Comparison of ENCODE assay signal across 12 mouse cellular contexts in genomic region chr17:72966091-72966531, GRCm38 (mm10). TPM values are rescaled to one million over a fixed set of nuclear protein-coding genes. Genes with fewer than 3 reads are reported as not detected.
A peak's percentile ranks its signal among the peaks of the same experiment; 100 is the strongest.
DNase-seq lines count a peak whose midpoint lies in the region; ATAC-seq lines count a peak whose summit lies in the region.
"Had no signal": no experiment of that assay in that cellular context is flagged by ENCODE, and none has a peak within 500 bp of the region (broad histone marks: within the 10 kb centered on the region; RNA-seq: fewer than 3 reads in every experiment).

No protein-coding gene starts in this region.

- WGBS in heart, embryonic 11.5 days (ENCODE audit: insufficient replicate concordance) = 31% methylated on average over 5 of the region's 5 CpGs
- WGBS in forebrain, embryonic 16.5 days = 50% methylated on average over 5 of the region's 5 CpGs
- 68% methylated on average over 5 of the region's 5 CpGs for WGBS in midbrain, embryonic 10.5 days

- no peak overlapping the region for H3K4me2 ChIP-seq in heart, embryonic 11.5 days
- H3K4me2 ChIP-seq in forebrain, embryonic 16.5 days (ENCODE audit: low read length) = no peak overlapping the region
- H3K4me2 ChIP-seq: liver, embryonic 15.5 days had no signal

- H3K9me3 ChIP-seq in heart, embryonic 11.5 days (replicated peaks; ENCODE audit: control insufficient read depth, low read length) = no peaks in the 10 kb centered on the region
- H3K9me3 ChIP-seq in forebrain, embryonic 16.5 days (ENCODE audit: control insufficient read depth, low read length) = no peaks in the 10 kb centered on the region
- H3K9me3 ChIP-seq in midbrain, embryonic 10.5 days (replicated peaks) = no peaks in the 10 kb centered on the region
- H3K9me3 ChIP-seq: liver, embryonic 15.5 days had no signal

- no peak for DNase-seq in heart, adult 9 months (ENCODE audit: low spot score in 2 of 2)
- DNase-seq in right cerebral cortex, postnatal 4 days = peak; percentile 16
- DNase-seq in right cerebral cortex, adult 18-20 months = no peak
- no peak for DNase-seq in adrenal gland, postnatal 25 days
- no peak for DNase-seq in midbrain, embryonic 10.5 days (ENCODE audit: low spot score)
- no peak for DNase-seq in spleen, adult 18-20 months
- DNase-seq: cerebellum, postnatal 14 days; gastrocnemius, postnatal 14 days had no signal

- no peak overlapping the region for H3K9ac ChIP-seq in heart, embryonic 11.5 days (ENCODE audit: low read depth, low read length)
- H3K9ac ChIP-seq in forebrain, embryonic 16.5 days (replicated peaks; ENCODE audit: low read depth, low read length) = no peak overlapping the region
- H3K9ac ChIP-seq: liver, embryonic 15.5 days had no signal

- H3K27me3 ChIP-seq in heart, embryonic 11.5 days (ENCODE audit: control insufficient read depth, insufficient read depth, low read length) = no peaks in the 10 kb centered on the region
- no peaks in the 10 kb centered on the region for H3K27me3 ChIP-seq in forebrain, embryonic 16.5 days (replicated peaks; ENCODE audit: control insufficient read depth, insufficient read depth, low read length)
- H3K27me3 ChIP-seq in midbrain, embryonic 10.5 days (ENCODE audit: low read depth, poor library complexity, severe bottlenecking) = no peaks in the 10 kb centered on the region
- H3K27me3 ChIP-seq: liver, embryonic 15.5 days had no signal

- no peak for ATAC-seq in heart, embryonic 11.5 days (replicated peaks; ENCODE audit: insufficient number of reproducible peaks, low FRiP score, low TSS enrichment)
- ATAC-seq in forebrain, embryonic 16.5 days = peak; percentile 81

- no peaks in the 10 kb centered on the region for H3K36me3 ChIP-seq in heart, embryonic 11.5 days (ENCODE audit: control insufficient read depth, insufficient read depth, low read length)
- H3K36me3 ChIP-seq in forebrain, embryonic 16.5 days (ENCODE audit: control insufficient read depth, insufficient read depth) = no peaks in the 10 kb centered on the region
- H3K36me3 ChIP-seq in midbrain, embryonic 10.5 days = no peaks in the 10 kb centered on the region
- H3K36me3 ChIP-seq: liver, embryonic 15.5 days had no signal

- peaks cover 19% of the 10 kb centered on the region for H3K4me1 ChIP-seq in heart, embryonic 11.5 days (ENCODE audit: control insufficient read depth, insufficient read depth, low read length)
- peaks cover 5% of the 10 kb centered on the region for H3K4me1 ChIP-seq in forebrain, embryonic 16.5 days (replicated peaks; ENCODE audit: control insufficient read depth, insufficient read depth, low read length)
- H3K4me1 ChIP-seq in midbrain, embryonic 10.5 days = 0 out of 2 replicates have a peak, but pooled peaks cover 7% of the 10 kb centered on the region

- peak overlapping the region; percentile 29; the same call in 1 of the 2 replicates for H3K27ac ChIP-seq in heart, embryonic 11.5 days (ENCODE audit: low read depth, low read length)
- H3K27ac ChIP-seq in forebrain, embryonic 16.5 days (ENCODE audit: low read length) = no peak overlapping the region
- no peak overlapping the region for H3K27ac ChIP-seq in midbrain, embryonic 10.5 days (replicated peaks)
- H3K27ac ChIP-seq: layer of hippocampus, adult 2 months; liver, embryonic 15.5 days had no signal

- no peak overlapping the region for H3K4me3 ChIP-seq in heart, embryonic 11.5 days (ENCODE audit: low read depth, low read length)
- H3K4me3 ChIP-seq in forebrain, embryonic 16.5 days (replicated peaks; ENCODE audit: low read length) = no peak overlapping the region
- H3K4me3 ChIP-seq in midbrain, embryonic 10.5 days = no peak overlapping the region
- H3K4me3 ChIP-seq: layer of hippocampus, adult 2 months; liver, embryonic 15.5 days had no signal

RNA-seq across cellular contexts. Expression of gene Lbh, which starts 48.0 kb away (rescaled TPM):
- polyA plus RNA-seq in heart, embryonic 11.5 days (2014; fragmentation: Nextera tagmentation; extraction: Ambion mirVana) = 19.1 and 22.8 TPM in 2 replicates
- 4.3 TPM in 2 replicates for polyA plus RNA-seq in forebrain, embryonic 16.5 days (2015; fragmentation: Nextera tagmentation; extraction: Ambion mirVana)
- total RNA-seq in adrenal gland, postnatal 25 days (2021) = 24.9 and 26.2 TPM in 2 replicates
- 2.0 and 3.0 TPM in 2 replicates for polyA plus RNA-seq in midbrain, embryonic 10.5 days (2016; fragmentation: Nextera tagmentation; extraction: Ambion mirVana)
